Mouse (Mus musculus): ENCODE results near the gene Apol9a. TPM values are rescaled to one million over a fixed set of nuclear protein-coding genes. Genes with fewer than 3 reads are reported as not detected.
"Not testable (repeated sequence)": the region's sequence is repeated elsewhere in the genome, so short reads cannot be mapped to it uniquely, and the experiment has no call there.

Apol9a gene
- polyA plus RNA-seq (2011; ENCODE audit: insufficient read depth, insufficient read length, low replicate concordance, missing spikeins), result 0.72 TPM in 1 of 2 replicates, not detected in the other

DNA sequence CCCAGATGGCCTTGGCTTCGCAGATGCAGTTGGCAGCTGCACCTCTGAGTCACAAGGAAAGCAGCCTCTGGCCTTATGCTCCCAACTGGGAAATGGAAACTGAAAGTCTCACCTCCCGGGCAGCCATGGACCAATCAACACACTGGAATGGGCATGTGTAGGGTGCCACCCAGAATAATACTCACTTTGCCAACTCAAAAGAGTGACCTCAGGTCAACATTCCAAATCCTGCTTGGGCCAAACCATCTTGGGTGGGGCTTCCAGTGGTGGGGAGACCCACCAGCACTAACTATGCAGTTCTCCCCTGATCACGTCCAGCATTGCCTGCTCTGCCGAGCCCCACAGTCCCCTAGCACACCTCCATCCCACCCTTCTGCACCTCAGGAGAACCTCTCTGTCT lies at the start of gene Apol9a:
Gene Apol9a, minus strand, starts transcription at position 101 of the 400 bp plus-strand sequence.
- H3K4me1 ChIP-seq (ENCODE audit: control insufficient read depth, insufficient read depth, low read length); H3K4me3 ChIP-seq (replicated peaks; ENCODE audit: control insufficient read depth, low read depth, low read length); H3K27ac ChIP-seq (ENCODE audit: control insufficient read depth, insufficient read depth, low read depth, low read length, poor library complexity): not testable (repeated sequence)
- WGBS, result 59% methylated on average over 1 of the region's 4 CpGs

DNA sequence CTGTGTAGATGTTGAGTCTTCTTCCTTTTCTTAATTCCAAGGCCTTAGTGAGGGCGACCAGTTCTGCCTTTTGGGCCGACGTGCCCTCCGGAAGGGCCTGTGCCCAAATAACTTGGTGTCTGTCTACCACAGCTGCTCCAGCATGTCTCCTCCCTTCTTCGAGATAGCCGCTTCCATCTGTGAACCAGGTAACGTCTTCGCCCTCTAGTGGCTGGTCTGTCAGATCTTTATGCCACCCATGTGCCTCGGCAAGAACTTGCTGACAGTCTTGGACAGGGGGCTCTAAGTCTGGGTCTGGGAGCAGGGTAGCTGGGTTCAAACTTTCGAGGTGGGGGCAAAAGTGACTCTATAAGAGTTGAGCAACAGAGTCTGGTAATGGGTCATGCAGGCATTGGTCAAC lies 39.0 kb upstream of the Apol9a start:
- H3K4me3 ChIP-seq (replicated peaks; ENCODE audit: control insufficient read depth, low read depth, low read length); H3K27ac ChIP-seq (ENCODE audit: control insufficient read depth, insufficient read depth, low read depth, low read length, poor library complexity); H3K4me1 ChIP-seq (ENCODE audit: control insufficient read depth, insufficient read depth, low read length): not testable (repeated sequence)
- TF ChIP-seq CTCF (IDR thresholded peaks at IDR 0.05; ENCODE audit: control insufficient read depth, insufficient read depth, low read length), result 0 out of 2 replicates have a peak, but pooled peaks have one; percentile 10
- 51% methylated on average over 10 of the region's 10 CpGs for WGBS

DNA sequence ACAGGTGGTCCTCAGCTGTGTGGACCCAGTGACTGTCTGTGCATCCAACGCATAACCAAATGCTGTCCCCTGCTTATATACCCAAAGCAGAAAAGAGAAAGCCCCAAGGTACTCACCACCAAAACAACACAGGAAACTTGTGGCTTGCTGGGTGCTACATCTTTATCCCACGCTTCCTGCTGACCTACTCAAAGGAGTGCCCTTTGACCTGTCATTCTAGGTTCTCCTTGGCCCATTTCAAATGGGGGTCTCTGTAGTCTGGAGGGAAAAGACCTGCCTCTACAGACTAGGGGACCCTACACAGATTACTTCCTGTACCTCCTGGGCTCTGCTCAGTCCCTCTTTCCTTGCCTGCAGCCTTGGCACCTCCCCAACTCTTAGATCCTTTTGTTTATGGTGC lies 36.5 kb upstream of the Apol9a start, which contains the start of gene Apol7b:
Gene Apol7b, minus strand, starts transcription at position 101 of the 400 bp plus-strand sequence.
- H3K4me3 ChIP-seq (replicated peaks; ENCODE audit: control insufficient read depth, low read depth, low read length); H3K27ac ChIP-seq (ENCODE audit: control insufficient read depth, insufficient read depth, low read depth, low read length, poor library complexity); H3K4me1 ChIP-seq (ENCODE audit: control insufficient read depth, insufficient read depth, low read length): not testable (repeated sequence)
- WGBS, result 61% methylated on average over 2 of the region's 2 CpGs

DNA sequence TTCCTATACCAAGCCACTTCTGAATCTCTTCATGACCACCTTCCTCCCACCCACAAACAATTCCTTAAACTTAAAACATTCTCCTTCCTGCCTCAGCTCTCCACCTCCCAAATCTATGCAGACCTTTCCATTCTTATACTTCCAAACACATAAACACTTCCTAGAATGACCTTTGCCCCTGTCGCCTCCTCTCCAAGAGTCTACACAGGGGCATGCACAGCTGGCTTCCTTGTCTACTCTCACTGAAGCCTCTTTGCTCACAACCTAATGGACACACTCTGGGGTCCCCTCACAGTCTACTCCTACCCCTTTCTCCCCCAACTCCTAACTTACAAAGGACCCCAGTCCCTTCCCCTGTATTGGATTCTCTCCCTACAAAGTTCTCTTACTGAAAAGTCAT lies 34.7 kb upstream of the Apol9a start:
- not testable (repeated sequence) for H3K4me1 ChIP-seq (ENCODE audit: control insufficient read depth, insufficient read depth, low read length); H3K4me3 ChIP-seq (replicated peaks; ENCODE audit: control insufficient read depth, low read depth, low read length); H3K27ac ChIP-seq (ENCODE audit: control insufficient read depth, insufficient read depth, low read depth, low read length, poor library complexity)
- 68% methylated on average over 1 of the region's 1 CpGs for WGBS

DNA sequence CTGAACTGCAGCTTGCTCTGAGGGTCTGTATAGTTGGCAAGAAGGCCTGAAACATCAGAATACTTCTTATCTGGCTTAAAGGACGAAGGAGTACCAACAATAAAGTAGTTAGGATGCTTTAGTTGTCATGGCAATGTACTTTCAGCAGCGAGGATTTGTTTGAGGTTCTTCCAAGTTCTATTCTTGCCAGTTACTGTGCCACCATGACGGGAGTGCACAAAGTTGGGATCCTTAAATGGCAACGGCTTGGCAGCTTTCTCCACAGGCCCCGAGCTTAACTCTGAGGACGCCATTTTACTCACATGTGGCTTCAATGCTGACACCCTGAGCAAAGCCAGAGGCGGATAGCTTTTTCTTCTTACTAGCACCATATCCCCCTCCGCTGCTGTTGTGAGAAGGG lies 33.8 kb upstream of the Apol9a start:
- not testable (repeated sequence) for H3K4me1 ChIP-seq (ENCODE audit: control insufficient read depth, insufficient read depth, low read length); H3K27ac ChIP-seq (ENCODE audit: control insufficient read depth, insufficient read depth, low read depth, low read length, poor library complexity); H3K4me3 ChIP-seq (replicated peaks; ENCODE audit: control insufficient read depth, low read depth, low read length)
- 80% methylated on average over 8 of the region's 8 CpGs for WGBS

DNA sequence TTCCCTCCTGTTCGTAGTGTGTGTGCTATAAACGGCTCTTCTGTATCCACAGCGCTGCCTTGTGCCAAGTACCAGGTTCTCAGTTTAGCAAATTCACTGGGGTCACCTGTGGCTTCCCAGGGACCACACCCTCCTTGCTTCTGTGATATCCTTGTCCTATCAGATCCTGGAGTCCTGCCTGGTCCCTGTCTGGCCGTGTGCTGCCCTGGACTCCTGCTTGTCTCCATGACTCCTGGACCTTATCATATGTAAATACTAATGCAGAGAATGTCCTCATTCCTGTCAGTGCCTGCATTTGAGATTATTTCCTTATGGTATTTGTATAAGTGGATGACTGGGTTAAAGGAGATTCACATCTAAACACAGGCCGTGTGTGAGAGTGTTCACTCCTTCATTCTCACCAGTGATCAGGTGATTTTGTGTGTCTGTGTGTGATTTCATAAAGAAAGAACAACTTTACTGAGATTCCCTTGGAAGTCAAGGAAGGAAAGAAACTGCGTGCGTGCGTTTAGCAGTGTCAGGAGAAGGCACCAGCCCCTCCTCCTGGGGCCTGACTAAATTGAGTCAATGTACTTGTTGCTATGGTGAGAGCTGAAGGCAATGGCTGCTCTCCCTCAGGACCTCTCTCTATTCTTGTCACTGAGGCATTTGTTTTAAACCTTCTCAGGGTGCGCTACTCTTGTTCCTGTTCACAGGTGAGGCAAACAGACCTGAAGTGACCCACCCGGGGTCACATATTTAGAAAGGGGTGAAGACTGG lies 17.9 kb upstream of the Apol9a start:
- not testable (repeated sequence) for H3K27ac ChIP-seq (ENCODE audit: control insufficient read depth, insufficient read depth, low read depth, low read length, poor library complexity); H3K4me1 ChIP-seq (ENCODE audit: control insufficient read depth, insufficient read depth, low read length); H3K4me3 ChIP-seq (replicated peaks; ENCODE audit: control insufficient read depth, low read depth, low read length)
- 80% methylated on average over 9 of the region's 10 CpGs for WGBS

DNA sequence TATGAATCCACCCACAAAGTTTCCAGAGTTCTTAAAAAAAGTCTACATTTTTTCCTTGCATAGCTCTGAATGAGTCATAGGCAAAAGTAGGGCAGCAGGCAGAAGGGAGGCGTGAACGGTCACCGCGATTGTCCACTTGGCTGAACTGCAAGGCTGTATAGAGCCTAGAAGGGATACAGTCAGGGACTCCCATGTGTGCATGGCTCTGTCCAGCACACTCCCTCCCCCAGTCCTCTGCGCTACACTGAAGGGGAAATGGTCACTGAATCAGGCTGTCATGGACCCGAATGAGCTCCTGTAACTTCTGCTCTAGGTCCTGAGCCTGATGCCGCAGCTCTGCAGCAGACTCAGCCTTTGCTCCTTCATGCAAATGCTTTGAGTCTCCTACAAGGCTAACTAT lies 12.0 kb upstream of the Apol9a start:
- not testable (repeated sequence) for H3K4me1 ChIP-seq (ENCODE audit: control insufficient read depth, insufficient read depth, low read length); H3K4me3 ChIP-seq (replicated peaks; ENCODE audit: control insufficient read depth, low read depth, low read length); H3K27ac ChIP-seq (ENCODE audit: control insufficient read depth, insufficient read depth, low read depth, low read length, poor library complexity)
- 32% methylated on average over 3 of the region's 7 CpGs for WGBS

DNA sequence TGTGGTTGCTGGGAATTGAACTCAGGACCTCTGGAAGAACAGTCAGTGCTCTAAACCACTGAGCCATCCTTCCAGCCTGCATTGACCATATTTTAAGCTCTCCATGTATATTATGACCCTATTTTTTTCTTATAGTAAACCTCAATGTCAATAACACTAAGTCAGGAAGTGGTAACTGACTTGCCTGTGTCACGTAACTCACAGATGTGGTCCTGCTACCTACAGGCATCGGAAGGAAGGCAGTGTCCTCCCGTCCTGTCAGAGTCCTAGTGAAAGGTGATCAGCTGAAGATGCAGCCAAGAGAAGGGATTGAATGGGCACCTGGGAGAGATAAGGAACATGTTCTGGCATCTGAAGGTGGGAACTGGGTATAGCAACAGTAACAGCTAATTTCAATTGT lies 8.7 kb upstream of the Apol9a start:
- H3K27ac ChIP-seq (ENCODE audit: control insufficient read depth, insufficient read depth, low read depth, low read length, poor library complexity); H3K4me3 ChIP-seq (replicated peaks; ENCODE audit: control insufficient read depth, low read depth, low read length); H3K4me1 ChIP-seq (ENCODE audit: control insufficient read depth, insufficient read depth, low read length): not testable (repeated sequence)
- no CpG with 5 or more reads among the region's 3 CpGs for WGBS

DNA sequence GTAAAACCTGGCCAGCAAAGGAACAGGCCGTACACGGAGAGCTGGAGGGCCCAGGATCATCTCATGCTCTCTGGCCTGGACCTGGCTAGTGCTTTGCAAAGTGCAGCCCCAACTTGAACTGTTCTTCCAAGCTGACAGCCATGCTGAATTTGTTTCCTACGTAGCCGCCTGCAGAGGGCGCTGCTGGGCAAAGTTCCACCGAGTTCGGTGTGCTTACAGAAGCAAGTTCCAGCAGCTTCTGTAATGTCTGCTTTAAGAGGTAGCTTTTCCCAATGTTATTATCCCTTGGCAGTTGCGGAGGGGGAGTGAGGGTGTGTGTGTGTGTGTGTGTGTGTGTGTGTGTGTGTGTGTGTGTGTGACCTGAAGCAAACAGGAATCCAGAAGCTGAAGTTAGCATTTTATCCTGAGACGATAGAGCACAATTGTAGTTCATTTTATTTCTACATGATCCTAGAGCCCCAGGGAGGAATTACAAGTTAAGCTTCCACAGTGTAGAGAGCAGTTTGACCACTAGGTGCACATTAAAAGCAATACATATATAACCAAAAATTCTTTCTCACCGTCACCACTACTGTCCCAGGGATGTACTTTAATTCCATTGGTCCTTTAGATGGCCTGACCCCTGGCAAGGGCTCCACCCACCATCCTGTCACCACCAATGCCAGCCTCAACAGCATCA lies 5.9 kb upstream of the Apol9a start:
- H3K4me1 ChIP-seq (ENCODE audit: control insufficient read depth, insufficient read depth, low read length); H3K27ac ChIP-seq (ENCODE audit: control insufficient read depth, insufficient read depth, low read depth, low read length, poor library complexity); H3K4me3 ChIP-seq (replicated peaks; ENCODE audit: control insufficient read depth, low read depth, low read length): not testable (repeated sequence)
- 17% methylated on average over 5 of the region's 10 CpGs for WGBS

DNA sequence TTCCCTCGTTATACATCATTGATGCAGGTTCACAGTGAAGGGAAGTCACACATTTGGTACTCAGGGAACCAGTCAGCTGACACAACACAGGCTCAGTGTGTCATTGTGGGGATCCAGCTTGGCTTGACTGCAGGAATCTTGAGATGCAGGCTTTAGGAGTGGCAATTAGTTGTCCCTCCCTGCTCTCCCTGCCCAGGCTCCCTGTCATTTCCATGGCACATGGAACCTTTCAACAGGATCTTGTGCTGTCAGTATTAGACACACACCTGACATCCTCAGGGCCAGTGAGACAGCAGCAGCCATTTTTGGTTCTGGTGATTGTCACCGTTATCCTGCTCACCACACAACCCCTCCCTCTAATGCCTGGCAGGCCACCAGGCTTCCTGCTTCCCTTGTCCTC lies 4.7 kb upstream of the Apol9a start:
- 47% methylated on average over 2 of the region's 2 CpGs for WGBS
- not testable (repeated sequence) for H3K4me3 ChIP-seq (replicated peaks; ENCODE audit: control insufficient read depth, low read depth, low read length)

DNA sequence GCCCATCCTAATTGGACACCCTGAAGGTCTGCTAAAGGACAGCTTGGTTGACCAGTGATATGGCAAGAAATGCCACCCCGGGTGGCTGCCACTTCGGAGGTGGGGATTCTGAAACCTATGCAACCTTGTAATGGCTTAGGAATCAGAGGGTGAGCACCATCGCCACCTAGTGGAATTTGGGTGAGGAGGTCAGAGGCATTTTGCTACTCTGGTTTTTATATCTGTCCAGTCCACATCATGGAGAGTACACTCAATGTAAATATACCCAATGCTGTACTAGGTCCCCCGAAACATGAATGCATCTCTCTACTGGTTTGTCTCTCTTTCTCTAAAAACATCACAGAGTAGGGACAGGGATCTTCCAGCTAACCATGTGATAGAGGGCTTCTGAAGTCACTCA lies 1.8 kb upstream of the Apol9a start:
- WGBS, result 21% methylated on average over 4 of the region's 4 CpGs

More for the DNA sequence above, 4.7 kb upstream of the Apol9a start:
- H3K27ac ChIP-seq (ENCODE audit: control insufficient read depth, insufficient read depth, low read depth, low read length, poor library complexity); H3K4me1 ChIP-seq (ENCODE audit: control insufficient read depth, insufficient read depth, low read length): not testable (repeated sequence)

DNA sequence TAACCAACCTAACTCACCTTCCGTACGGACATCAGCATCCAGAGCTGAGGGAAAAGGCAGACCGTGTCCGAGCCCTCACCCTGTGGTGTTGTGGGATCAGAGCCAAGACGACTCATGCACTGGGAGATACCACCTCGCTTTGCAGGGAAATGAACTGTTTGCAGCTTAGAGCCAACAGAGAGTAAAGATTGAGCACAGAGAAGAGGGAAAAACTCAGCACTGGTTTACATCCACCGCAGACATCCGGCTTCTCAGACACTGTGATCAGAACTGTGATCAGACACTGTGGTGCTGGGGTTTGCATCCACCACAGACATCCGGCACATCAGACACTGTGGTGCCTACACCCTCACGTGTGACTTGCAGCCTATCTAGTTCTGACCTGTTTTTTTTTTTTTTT lies 4.6 kb downstream of the Apol9a start:
- H3K4me3 ChIP-seq (replicated peaks; ENCODE audit: control insufficient read depth, low read depth, low read length); H3K4me1 ChIP-seq (ENCODE audit: control insufficient read depth, insufficient read depth, low read length); H3K27ac ChIP-seq (ENCODE audit: control insufficient read depth, insufficient read depth, low read depth, low read length, poor library complexity): not testable (repeated sequence)
- 68% methylated on average over 10 of the region's 10 CpGs for WGBS

More for the DNA sequence above, 1.8 kb upstream of the Apol9a start:
- H3K4me1 ChIP-seq (ENCODE audit: control insufficient read depth, insufficient read depth, low read length); H3K27ac ChIP-seq (ENCODE audit: control insufficient read depth, insufficient read depth, low read depth, low read length, poor library complexity); H3K4me3 ChIP-seq (replicated peaks; ENCODE audit: control insufficient read depth, low read depth, low read length): not testable (repeated sequence)

All from bone marrow, adult 2 months (tissue).